Mouse (Mus musculus) midbrain, embryonic 12.5 days (tissue): ENCODE measurements around the gene Cars. TPM values are rescaled to one million over a fixed set of nuclear protein-coding genes. Genes with fewer than 3 reads are reported as not detected.

Experiments used
- ATAC-seq: fragments of 200-750 bp; cut with Nextera tagmentation; 2 replicates; pipeline ENCODE4 v1.8.0; 2017; ENCODE audit warnings: low read depth, moderate TSS enrichment, moderate library complexity; ENCODE audit not compliant: low FRiP score
- H3K27ac ChIP-seq: fragments of 300-500 bp; sonication (generic); replicated peaks from 2 replicates; pipeline ENCODE4 v1.5.1; 2016; ENCODE audit warnings: mild to moderate bottlenecking
- H3K27me3 ChIP-seq: fragments of 300-500 bp; sonication (generic); 2 replicates; pipeline ENCODE4 v1.6.1; 2016; ENCODE audit warnings: mild to moderate bottlenecking
- H3K36me3 ChIP-seq: fragments of 300-500 bp; sonication (generic); 2 replicates; pipeline ENCODE4 v1.6.1; 2016
- H3K4me1 ChIP-seq: fragments of 300-500 bp; sonication (generic); 2 replicates; pipeline ENCODE4 v1.6.1; 2016
- H3K4me2 ChIP-seq: fragments of 300-500 bp; sonication (generic); replicated peaks from 2 replicates; pipeline ENCODE4 v1.6.1; 2016; ENCODE audit warnings: mild to moderate bottlenecking, moderate library complexity
- H3K4me3 ChIP-seq: fragments of 300-500 bp; sonication (generic); 2 replicates; pipeline ENCODE4 v1.5.1; 2016; ENCODE audit warnings: mild to moderate bottlenecking
- H3K9ac ChIP-seq: fragments of 300-500 bp; sonication (generic); replicated peaks from 2 replicates; pipeline ENCODE4 v1.6.1; 2016; ENCODE audit warnings: mild to moderate bottlenecking, moderate library complexity
- H3K9me3 ChIP-seq: fragments of 300-500 bp; sonication (generic); 2 replicates; pipeline ENCODE4 v1.6.1; 2016; ENCODE audit warnings: mild to moderate bottlenecking
- WGBS: fragments of 180-500 bp; shearing (Covaris S2); methylation state at CpG from one replicate; pipeline ENCODE4 v1.1.7; 2016; 5-methylcytosine and 5-hydroxymethylcytosine counted together
- polyA plus RNA-seq: library from polyadenylated mRNA; unstranded; fragments of >200 nt; fragmentation: Nextera tagmentation; extraction: Ambion mirVana; gene quantifications from 2 replicates; pipeline ENCODE4 v1.2.1, GENCODE M21; 2016

The Cars gene
- polyA plus RNA-seq, 1 experiment from 2014 or later = 67.5 TPM

- no peaks in the 10 kb centered on the region for H3K9me3 ChIP-seq
- H3K27me3 ChIP-seq = no peaks in the 10 kb centered on the region
- no peaks in the 10 kb centered on the region for H3K4me1 ChIP-seq
- no peak overlapping the region for H3K4me2 ChIP-seq
- H3K4me3 ChIP-seq = no peak overlapping the region
- WGBS = 65% methylated on average over 1 of the region's 1 CpGs
- H3K36me3 ChIP-seq = no peaks in the 10 kb centered on the region
- ATAC-seq = no peak
- H3K27ac ChIP-seq = no peak overlapping the region
- no peak overlapping the region for H3K9ac ChIP-seq
These were observed 21.1 kb upstream of the Cars start for GRCm38 (mm10) chr7:143620951-143621350.

- H3K4me3 ChIP-seq = no peak overlapping the region
- H3K4me1 ChIP-seq = no peaks in the 10 kb centered on the region
- 75% methylated on average over 9 of the region's 9 CpGs for WGBS
- H3K27ac ChIP-seq = no peak overlapping the region
- no peaks in the 10 kb centered on the region for H3K36me3 ChIP-seq
- no peaks in the 10 kb centered on the region for H3K9me3 ChIP-seq
- no peak overlapping the region for H3K4me2 ChIP-seq
- no peak overlapping the region for H3K9ac ChIP-seq
- H3K27me3 ChIP-seq = no peaks in the 10 kb centered on the region
- no peak for ATAC-seq
These were observed 14.7 kb upstream of the Cars start for GRCm38 (mm10) chr7:143614404-143615135.

- H3K4me1 ChIP-seq = no peaks in the 10 kb centered on the region
- H3K4me3 ChIP-seq = no peak overlapping the region
- no peak overlapping the region for H3K4me2 ChIP-seq
- no peak overlapping the region for H3K27ac ChIP-seq
- H3K27me3 ChIP-seq = no peaks in the 10 kb centered on the region
- H3K9ac ChIP-seq = no peak overlapping the region
- H3K9me3 ChIP-seq = no peaks in the 10 kb centered on the region
- no peaks in the 10 kb centered on the region for H3K36me3 ChIP-seq
- WGBS = 56% methylated on average over 3 of the region's 3 CpGs
- no peak for ATAC-seq
These were observed 12.3 kb upstream of the Cars start for GRCm38 (mm10) chr7:143612215-143612614.

GRCm38 (mm10) chr7:143605321-143605720, 5.4 kb upstream of the Cars start:
- Histone ChIP-seq H3K27ac (no peak overlapping the region), H3K27me3 (no peaks in the 10 kb centered on the region), H3K36me3 (no peaks in the 10 kb centered on the region), H3K9ac (no peak overlapping the region), H3K9me3 (no peaks in the 10 kb centered on the region), H3K4me1 (0 out of 2 replicates have a peak, but pooled peaks cover 2% of the 10 kb centered on the region), H3K4me2 (no peak overlapping the region), H3K4me3 (no peak overlapping the region)
- 92% methylated on average over 3 of the region's 3 CpGs for WGBS
- no peak for ATAC-seq

GRCm38 (mm10) chr7:143604889-143605288, 5.0 kb upstream of the Cars start:
- Histone ChIP-seq H3K27ac (no peak overlapping the region), H3K4me1 (0 out of 2 replicates have a peak, but pooled peaks cover 2% of the 10 kb centered on the region), H3K9ac (no peak overlapping the region), H3K27me3 (no peaks in the 10 kb centered on the region), H3K4me3 (no peak overlapping the region), H3K36me3 (no peaks in the 10 kb centered on the region), H3K9me3 (no peaks in the 10 kb centered on the region), H3K4me2 (no peak overlapping the region)
- WGBS = 84% methylated on average over 2 of the region's 2 CpGs
- no peak for ATAC-seq

- no peak overlapping the region for H3K4me3 ChIP-seq
- 77% methylated on average over 2 of the region's 2 CpGs for WGBS
These were observed 1.8 kb upstream of the Cars start for GRCm38 (mm10) chr7:143601705-143602104.

GRCm38 (mm10) chr7:143600231-143600740, 396 bp upstream of the Cars start:
- Histone ChIP-seq H3K4me3 (peak overlapping the region; percentile 89), H3K27me3 (no peaks in the 10 kb centered on the region), H3K4me1 (peaks cover 14% of the 10 kb centered on the region), H3K4me2 (peak overlapping the region; percentile 90), H3K9ac (peak overlapping the region; percentile 93), H3K9me3 (no peaks in the 10 kb centered on the region), H3K36me3 (peaks cover 13% of the 10 kb centered on the region; the same call in 1 of the 2 replicates), H3K27ac (no peak overlapping the region)
- 7% methylated on average over 15 of the region's 15 CpGs for WGBS
- ATAC-seq = 0 out of 2 replicates have a peak, but pooled peaks have one; percentile 5

More at GRCm38 (mm10) chr7:143601705-143602104, 1.8 kb upstream of the Cars start:
- no peak overlapping the region for H3K27ac ChIP-seq
- ATAC-seq = no peak
- no peaks in the 10 kb centered on the region for H3K27me3 ChIP-seq
- peaks cover 14% of the 10 kb centered on the region for H3K4me1 ChIP-seq
- H3K36me3 ChIP-seq = no peaks in the 10 kb centered on the region
- H3K4me2 ChIP-seq = no peak overlapping the region
- no peaks in the 10 kb centered on the region for H3K9me3 ChIP-seq
- H3K9ac ChIP-seq = no peak overlapping the region

GRCm38 (mm10) chr7:143594865-143595264, 5.0 kb downstream of the Cars start:
- Histone ChIP-seq H3K4me1 (peaks cover 18% of the 10 kb centered on the region), H3K9ac (0 out of 2 replicates have a peak overlapping the region, but pooled peaks have one; percentile 4), H3K36me3 (peaks cover 50% of the 10 kb centered on the region), H3K9me3 (no peaks in the 10 kb centered on the region), H3K4me2 (no peak overlapping the region), H3K4me3 (no peak overlapping the region), H3K27ac (no peak overlapping the region), H3K27me3 (no peaks in the 10 kb centered on the region)
- no peak for ATAC-seq
- 86% methylated on average over 5 of the region's 5 CpGs for WGBS

- no peak for ATAC-seq
- no peak overlapping the region for H3K9ac ChIP-seq
- H3K4me3 ChIP-seq = no peak overlapping the region
- H3K27me3 ChIP-seq = no peaks in the 10 kb centered on the region
- peaks cover 75% of the 10 kb centered on the region for H3K36me3 ChIP-seq
- WGBS = 92% methylated on average over 10 of the region's 10 CpGs
- H3K4me1 ChIP-seq = peaks cover 6% of the 10 kb centered on the region; the same call in 1 of the 2 replicates
- H3K4me2 ChIP-seq = no peak overlapping the region
- no peaks in the 10 kb centered on the region for H3K9me3 ChIP-seq
- H3K27ac ChIP-seq = no peak overlapping the region
These were observed 7.6 kb downstream of the Cars start for GRCm38 (mm10) chr7:143592255-143592654.

- Histone ChIP-seq H3K27me3 (no peaks in the 10 kb centered on the region), H3K4me2 (no peak overlapping the region), H3K4me1 (no peaks in the 10 kb centered on the region), H3K9me3 (no peaks in the 10 kb centered on the region), H3K4me3 (no peak overlapping the region), H3K36me3 (peaks cover 95% of the 10 kb centered on the region), H3K9ac (no peak overlapping the region), H3K27ac (no peak overlapping the region)
- 90% methylated on average over 4 of the region's 4 CpGs for WGBS
- ATAC-seq = no peak
These were observed 11.9 kb downstream of the Cars start for GRCm38 (mm10) chr7:143588006-143588405.

GRCm38 (mm10) chr7:143587586-143587985, 12.3 kb downstream of the Cars start:
- Histone ChIP-seq H3K27me3 (no peaks in the 10 kb centered on the region), H3K9ac (no peak overlapping the region), H3K4me3 (no peak overlapping the region), H3K4me2 (no peak overlapping the region), H3K9me3 (no peaks in the 10 kb centered on the region), H3K4me1 (no peaks in the 10 kb centered on the region), H3K27ac (no peak overlapping the region), H3K36me3 (peaks cover 95% of the 10 kb centered on the region)
- ATAC-seq = no peak
- 87% methylated on average over 5 of the region's 5 CpGs for WGBS

GRCm38 (mm10) chr7:143583956-143584355, 15.9 kb downstream of the Cars start:
- Histone ChIP-seq H3K9ac (no peak overlapping the region), H3K4me1 (no peaks in the 10 kb centered on the region), H3K4me3 (no peak overlapping the region), H3K9me3 (no peaks in the 10 kb centered on the region), H3K27ac (no peak overlapping the region), H3K4me2 (no peak overlapping the region), H3K27me3 (no peaks in the 10 kb centered on the region), H3K36me3 (peaks cover 87% of the 10 kb centered on the region)
- ATAC-seq = no peak
- 33% methylated on average over 3 of the region's 3 CpGs for WGBS
